Mouse (Mus musculus): ENCODE results near the gene Nadk2. TPM values are rescaled to one million over a fixed set of nuclear protein-coding genes. Genes with fewer than 3 reads are reported as not detected.

The Nadk2 gene
- polyA plus RNA-seq, 1 experiment = 8.0 TPM

- Histone ChIP-seq H3K79me3 (ENCODE audit: low read depth) (peaks cover 11% of the 10 kb centered on the region), H3K79me2 (ENCODE audit: control insufficient read depth, insufficient read depth) (peaks cover 55% of the 10 kb centered on the region), H3K4me3 (ENCODE audit: insufficient read depth, poor library complexity, severe bottlenecking) (no peak overlapping the region), H3K36me3 (ENCODE audit: control insufficient read depth, insufficient read depth) (peaks cover 98% of the 10 kb centered on the region), H3ac (ENCODE audit: control insufficient read depth, insufficient read length, low read depth) (no peak overlapping the region), H3K27me3 (ENCODE audit: control insufficient read depth, insufficient read depth, insufficient read length) (no peaks in the 10 kb centered on the region)
- no peak for TF ChIP-seq FOSL1 (IDR thresholded peaks at IDR 0.05; ENCODE audit: insufficient read depth, low read length, poor library complexity, severe bottlenecking)
- no peak for TF ChIP-seq MYOD1 (IDR thresholded peaks at IDR 0.05; ENCODE audit: control insufficient read depth, insufficient read length, low read depth)
- no peak for TF ChIP-seq USF1 (IDR thresholded peaks at IDR 0.05; ENCODE audit: low read depth)
- TF ChIP-seq MYOG (IDR thresholded peaks at IDR 0.05; ENCODE audit: control insufficient read depth, extremely low read depth, insufficient read length) = no peak
- TF ChIP-seq CEBPB (IDR thresholded peaks at IDR 0.05; ENCODE audit: low read depth) = no peak
- TF ChIP-seq CTCF (IDR thresholded peaks at IDR 0.05; ENCODE audit: control insufficient read depth, insufficient read depth, insufficient read length) = no peak
- no peak for TF ChIP-seq MAX (IDR thresholded peaks at IDR 0.05)
These were observed 56.2 kb downstream of the Nadk2 start for GRCm38 (mm10) chr15:9127051-9127791.

- no peak for TF ChIP-seq MAX (IDR thresholded peaks at IDR 0.05)
- TF ChIP-seq CEBPB (IDR thresholded peaks at IDR 0.05; ENCODE audit: low read depth) = no peak
- TF ChIP-seq USF1 (IDR thresholded peaks at IDR 0.05; ENCODE audit: low read depth) = no peak
- no peak for TF ChIP-seq MYOG (IDR thresholded peaks at IDR 0.05; ENCODE audit: control insufficient read depth, extremely low read depth, insufficient read length)
- TF ChIP-seq CTCF (IDR thresholded peaks at IDR 0.05; ENCODE audit: control insufficient read depth, insufficient read depth, insufficient read length) = no peak
- no peak for TF ChIP-seq MYOD1 (IDR thresholded peaks at IDR 0.05; ENCODE audit: control insufficient read depth, insufficient read length, low read depth)
- no peak for TF ChIP-seq FOSL1 (IDR thresholded peaks at IDR 0.05; ENCODE audit: insufficient read depth, low read length, poor library complexity, severe bottlenecking)
- H3K79me2 ChIP-seq (ENCODE audit: control insufficient read depth, insufficient read depth) = peaks cover 92% of the 10 kb centered on the region
These were observed 59.9 kb downstream of the Nadk2 start for GRCm38 (mm10) chr15:9130772-9131498.

GRCm38 (mm10) chr15:9131499-9131888 is 60.4 kb downstream of the Nadk2 start:
- no peak overlapping the region for H3ac ChIP-seq (ENCODE audit: control insufficient read depth, insufficient read length, low read depth)
- H3K36me3 ChIP-seq (ENCODE audit: control insufficient read depth, insufficient read depth) = peaks cover 96% of the 10 kb centered on the region
- TF ChIP-seq MYOG (IDR thresholded peaks at IDR 0.05; ENCODE audit: control insufficient read depth, extremely low read depth, insufficient read length) = no peak
- TF ChIP-seq USF1 (IDR thresholded peaks at IDR 0.05; ENCODE audit: low read depth) = no peak
- no peak for TF ChIP-seq MAX (IDR thresholded peaks at IDR 0.05)
- no peak for TF ChIP-seq MYOD1 (IDR thresholded peaks at IDR 0.05; ENCODE audit: control insufficient read depth, insufficient read length, low read depth)
- no peak for TF ChIP-seq CEBPB (IDR thresholded peaks at IDR 0.05; ENCODE audit: low read depth)
- no peak for TF ChIP-seq FOSL1 (IDR thresholded peaks at IDR 0.05; ENCODE audit: insufficient read depth, low read length, poor library complexity, severe bottlenecking)
- no peak for TF ChIP-seq CTCF (IDR thresholded peaks at IDR 0.05; ENCODE audit: control insufficient read depth, insufficient read depth, insufficient read length)
- peaks cover 50% of the 10 kb centered on the region for H3K79me3 ChIP-seq (ENCODE audit: low read depth)
- H3K4me3 ChIP-seq (ENCODE audit: insufficient read depth, poor library complexity, severe bottlenecking) = no peak overlapping the region
- H3K79me2 ChIP-seq (ENCODE audit: control insufficient read depth, insufficient read depth) = peaks cover 98% of the 10 kb centered on the region
- no peaks in the 10 kb centered on the region for H3K27me3 ChIP-seq (ENCODE audit: control insufficient read depth, insufficient read depth, insufficient read length)

More at GRCm38 (mm10) chr15:9130772-9131498, 59.9 kb downstream of the Nadk2 start:
- Histone ChIP-seq H3K27me3 (ENCODE audit: control insufficient read depth, insufficient read depth, insufficient read length) (no peaks in the 10 kb centered on the region), H3ac (ENCODE audit: control insufficient read depth, insufficient read length, low read depth) (no peak overlapping the region), H3K4me3 (ENCODE audit: insufficient read depth, poor library complexity, severe bottlenecking) (no peak overlapping the region), H3K36me3 (ENCODE audit: control insufficient read depth, insufficient read depth) (peaks cover 95% of the 10 kb centered on the region), H3K79me3 (ENCODE audit: low read depth) (peaks cover 45% of the 10 kb centered on the region)

- H3K27me3 ChIP-seq (ENCODE audit: control insufficient read depth, insufficient read depth, insufficient read length) = no peaks in the 10 kb centered on the region
- peaks cover 100% of the 10 kb centered on the region for H3K79me2 ChIP-seq (ENCODE audit: control insufficient read depth, insufficient read depth)
- no peak overlapping the region for H3ac ChIP-seq (ENCODE audit: control insufficient read depth, insufficient read length, low read depth)
- peaks cover 64% of the 10 kb centered on the region for H3K79me3 ChIP-seq (ENCODE audit: low read depth)
- H3K4me3 ChIP-seq (ENCODE audit: insufficient read depth, poor library complexity, severe bottlenecking) = no peak overlapping the region
- no peak for TF ChIP-seq USF1 (IDR thresholded peaks at IDR 0.05; ENCODE audit: low read depth)
- TF ChIP-seq MYOD1 (IDR thresholded peaks at IDR 0.05; ENCODE audit: control insufficient read depth, insufficient read length, low read depth) = no peak
- no peak for TF ChIP-seq MAX (IDR thresholded peaks at IDR 0.05)
- TF ChIP-seq MYOG (IDR thresholded peaks at IDR 0.05; ENCODE audit: control insufficient read depth, extremely low read depth, insufficient read length) = no peak
- TF ChIP-seq CTCF (IDR thresholded peaks at IDR 0.05; ENCODE audit: control insufficient read depth, insufficient read depth, insufficient read length) = no peak
- TF ChIP-seq CEBPB (IDR thresholded peaks at IDR 0.05; ENCODE audit: low read depth) = no peak
- TF ChIP-seq FOSL1 (IDR thresholded peaks at IDR 0.05; ENCODE audit: insufficient read depth, low read length, poor library complexity, severe bottlenecking) = no peak
- H3K36me3 ChIP-seq (ENCODE audit: control insufficient read depth, insufficient read depth) = peaks cover 96% of the 10 kb centered on the region
These were observed 61.8 kb downstream of the Nadk2 start for GRCm38 (mm10) chr15:9132693-9133443.

- Histone ChIP-seq H3K27me3 (ENCODE audit: control insufficient read depth, insufficient read depth, insufficient read length) (no peaks in the 10 kb centered on the region), H3K79me2 (ENCODE audit: control insufficient read depth, insufficient read depth) (peaks cover 100% of the 10 kb centered on the region), H3K4me3 (ENCODE audit: insufficient read depth, poor library complexity, severe bottlenecking) (no peak overlapping the region), H3K79me3 (ENCODE audit: low read depth) (peaks cover 83% of the 10 kb centered on the region), H3ac (ENCODE audit: control insufficient read depth, insufficient read length, low read depth) (no peak overlapping the region), H3K36me3 (ENCODE audit: control insufficient read depth, insufficient read depth) (peaks cover 88% of the 10 kb centered on the region)
- TF ChIP-seq MYOD1 (IDR thresholded peaks at IDR 0.05; ENCODE audit: control insufficient read depth, insufficient read length, low read depth) = peak; percentile 28
- no peak for TF ChIP-seq MAX (IDR thresholded peaks at IDR 0.05)
These were observed 63.9 kb downstream of the Nadk2 start for GRCm38 (mm10) chr15:9134891-9135507.
